Mouse (Mus musculus): ENCODE data around the gene Gabrr1. TPM values are rescaled to one million over a fixed set of nuclear protein-coding genes. Genes with fewer than 3 reads are reported as not detected.
A peak's percentile ranks its signal among the peaks of the same experiment; 100 is the strongest.
"Not testable (repeated sequence)": the region's sequence is repeated elsewhere in the genome, so short reads cannot be mapped to it uniquely, and the experiment has no call there.

Gene Gabrr1
- 0.07 TPM in 1 of 2 replicates, not detected in the other for polyA plus RNA-seq (2016; fragmentation: Nextera tagmentation; extraction: Ambion mirVana)

DNA sequence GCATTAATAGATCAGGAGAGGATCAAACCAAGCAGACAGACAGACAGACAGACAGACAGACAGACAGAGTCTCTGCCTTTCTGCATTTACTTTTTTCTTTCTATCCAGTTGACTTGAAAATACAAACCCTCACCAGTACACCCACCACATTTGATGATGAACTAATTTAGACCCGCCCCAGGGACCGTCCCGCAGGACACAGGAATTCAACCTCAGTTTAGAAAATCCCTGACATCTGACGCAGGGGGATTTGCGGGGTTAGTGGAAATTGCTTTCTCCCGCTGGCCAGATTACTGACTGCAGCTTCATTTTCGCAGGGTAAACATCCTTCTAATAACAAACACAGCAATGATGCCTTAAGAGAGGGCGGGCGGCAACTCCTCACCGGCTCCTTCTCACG, at the start of gene Gabrr1:
Gene Gabrr1, plus strand, starts transcription at position 301 of the 400 bp plus-strand sequence.
- H3K9me3 ChIP-seq (replicated peaks): no peaks in the 10 kb centered on the region
- WGBS: 64% methylated on average over 11 of the region's 11 CpGs
- DNase-seq (ENCODE audit: low spot score): no peak

DNA sequence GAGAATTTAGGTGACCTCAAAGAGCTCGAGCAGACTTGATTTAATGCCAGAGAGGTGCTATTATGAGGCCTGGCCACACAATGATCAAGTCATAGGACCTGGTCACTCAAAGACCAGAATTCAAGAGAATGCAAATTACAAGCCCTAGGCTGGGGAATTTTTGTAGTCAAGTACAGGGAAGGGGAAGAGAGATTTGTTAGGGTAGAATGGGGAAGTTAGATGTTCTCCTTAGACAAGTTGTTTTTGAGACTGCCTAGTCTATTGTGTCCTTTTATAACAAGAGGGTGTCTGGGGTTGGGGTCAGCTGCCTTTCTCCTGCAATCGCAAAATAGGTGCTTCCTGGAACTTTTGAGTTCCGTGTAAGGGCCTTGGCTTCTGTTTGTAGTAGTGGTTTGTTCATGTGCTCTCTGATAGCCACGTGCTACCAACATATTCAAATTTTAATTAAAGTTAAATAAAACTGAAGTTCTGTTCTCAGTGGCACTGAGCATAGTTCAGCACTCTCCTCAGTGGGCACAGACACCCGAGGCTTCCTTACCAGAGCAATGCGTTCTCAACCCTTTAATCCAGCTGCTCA, 33.1 kb upstream of the Gabrr1 start:
- DNase-seq (ENCODE audit: low spot score): no peak
- Histone ChIP-seq H3K4me1 (no peaks in the 10 kb centered on the region), H3K4me3 (no peak overlapping the region), H3K27ac (replicated peaks) (no peak overlapping the region), H3K27me3 (ENCODE audit: low read depth, poor library complexity, severe bottlenecking) (no peaks in the 10 kb centered on the region), H3K9me3 (replicated peaks) (peaks cover 11% of the 10 kb centered on the region; the same call in 1 of the 2 replicates), H3K36me3 (no peaks in the 10 kb centered on the region)
- WGBS: 83% methylated on average over 6 of the region's 6 CpGs

More for the DNA sequence above, at the start of gene Gabrr1:
- Histone ChIP-seq H3K4me1 (peaks cover 6% of the 10 kb centered on the region; the same call in 1 of the 2 replicates), H3K27ac (replicated peaks) (no peak within 1 kb of the TSS), H3K4me3 (no peak within 1 kb of the TSS), H3K36me3 (no peaks in the 10 kb centered on the region), H3K27me3 (ENCODE audit: low read depth, poor library complexity, severe bottlenecking) (no peaks in the 10 kb centered on the region)

DNA sequence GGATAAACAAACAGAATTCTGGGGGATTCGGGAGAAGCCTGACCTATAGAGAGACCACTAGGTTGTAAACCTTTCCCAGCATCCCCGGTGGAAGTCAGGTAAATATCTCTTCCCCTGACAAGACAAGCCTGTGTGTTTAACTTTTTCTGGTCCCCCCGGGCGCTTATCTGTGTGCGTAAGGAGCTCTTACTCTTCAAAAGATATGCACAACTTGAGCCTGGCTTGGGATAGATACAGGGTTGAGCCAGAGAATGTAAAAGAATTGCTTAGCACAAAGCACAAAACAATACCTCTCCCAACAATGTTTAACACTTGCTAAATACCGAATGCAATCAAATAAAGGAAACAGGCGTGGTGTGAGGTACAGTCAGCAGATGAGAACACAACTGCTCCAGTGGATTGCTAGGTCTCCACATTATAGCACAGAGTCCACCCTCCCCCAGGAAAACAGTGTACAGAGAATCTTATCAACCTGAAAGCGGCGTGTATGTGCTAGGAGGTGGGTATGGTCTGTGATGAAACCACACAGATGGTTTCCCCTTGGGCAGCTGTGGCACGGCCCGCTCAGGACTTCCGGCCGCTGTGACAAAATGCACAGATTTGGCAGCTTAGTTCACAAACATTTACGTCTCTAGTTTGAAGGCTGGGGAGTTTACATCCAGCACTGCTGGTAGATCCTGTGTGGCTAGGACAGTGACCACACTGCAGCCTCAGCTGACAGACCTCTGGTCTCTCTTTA, 22.4 kb upstream of the Gabrr1 start:
- 89% methylated on average over 14 of the region's 14 CpGs for WGBS
- DNase-seq (ENCODE audit: low spot score): no peak
- no peaks in the 10 kb centered on the region for H3K36me3 ChIP-seq
- H3K27ac ChIP-seq (replicated peaks): no peak overlapping the region
- no peaks in the 10 kb centered on the region for H3K9me3 ChIP-seq (replicated peaks)
- no peak overlapping the region for H3K4me3 ChIP-seq
- no peaks in the 10 kb centered on the region for H3K4me1 ChIP-seq
- no peaks in the 10 kb centered on the region for H3K27me3 ChIP-seq (ENCODE audit: low read depth, poor library complexity, severe bottlenecking)

DNA sequence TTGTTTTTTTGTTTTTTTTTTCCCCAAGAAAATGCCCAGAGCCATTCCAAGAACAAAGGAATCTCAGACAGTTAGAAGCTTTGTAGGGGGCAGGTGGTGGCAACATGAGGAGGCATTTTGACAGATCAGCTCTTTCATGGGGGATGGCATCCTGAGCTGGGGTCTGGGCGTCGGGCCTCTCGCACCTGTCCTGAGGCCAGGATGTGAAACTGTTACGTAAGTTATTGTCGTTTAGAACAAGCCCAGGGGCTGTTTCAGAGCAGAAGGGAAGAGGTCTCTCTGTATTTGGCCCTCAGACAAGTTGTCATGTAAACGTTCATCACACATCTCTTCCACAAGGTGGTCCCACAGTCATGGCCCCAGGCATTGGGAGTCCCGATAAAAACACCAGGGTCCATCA, 21.5 kb upstream of the Gabrr1 start:
- H3K4me1 ChIP-seq: no peaks in the 10 kb centered on the region
- DNase-seq (ENCODE audit: low spot score): no peak
- H3K36me3 ChIP-seq: no peaks in the 10 kb centered on the region
- H3K27me3 ChIP-seq (ENCODE audit: low read depth, poor library complexity, severe bottlenecking): no peaks in the 10 kb centered on the region
- 93% methylated on average over 7 of the region's 7 CpGs for WGBS
- 0 out of 2 replicates have a peak, but pooled peaks cover 3% of the 10 kb centered on the region for H3K9me3 ChIP-seq (replicated peaks)
- H3K4me3 ChIP-seq: no peak overlapping the region
- H3K27ac ChIP-seq (replicated peaks): no peak overlapping the region

DNA sequence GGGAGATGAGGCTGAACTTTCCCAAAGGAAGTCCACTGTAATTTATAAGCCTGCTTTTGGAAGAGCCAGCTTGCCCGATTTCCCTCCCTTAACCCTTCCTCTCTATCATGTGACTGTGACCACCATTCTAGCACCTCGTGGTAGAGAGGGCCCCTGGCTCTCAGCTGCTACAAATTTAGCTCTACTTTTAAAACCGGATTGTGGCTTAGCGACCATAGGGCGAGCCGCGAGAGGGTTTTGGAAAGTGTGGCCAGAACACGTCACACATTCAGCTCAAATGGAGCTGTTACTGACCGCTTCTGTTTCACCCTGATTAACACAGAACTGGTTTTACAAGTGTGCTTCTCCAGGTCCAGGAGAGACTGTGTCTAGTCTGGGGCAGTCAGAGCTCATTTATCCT, 21.0 kb upstream of the Gabrr1 start:
- no peak overlapping the region for H3K4me3 ChIP-seq
- no peaks in the 10 kb centered on the region for H3K36me3 ChIP-seq
- no peak overlapping the region for H3K27ac ChIP-seq (replicated peaks)
- no peaks in the 10 kb centered on the region for H3K4me1 ChIP-seq
- DNase-seq (ENCODE audit: low spot score): no peak
- H3K27me3 ChIP-seq (ENCODE audit: low read depth, poor library complexity, severe bottlenecking): no peaks in the 10 kb centered on the region
- WGBS: 92% methylated on average over 9 of the region's 9 CpGs
- 0 out of 2 replicates have a peak, but pooled peaks cover 3% of the 10 kb centered on the region for H3K9me3 ChIP-seq (replicated peaks)

DNA sequence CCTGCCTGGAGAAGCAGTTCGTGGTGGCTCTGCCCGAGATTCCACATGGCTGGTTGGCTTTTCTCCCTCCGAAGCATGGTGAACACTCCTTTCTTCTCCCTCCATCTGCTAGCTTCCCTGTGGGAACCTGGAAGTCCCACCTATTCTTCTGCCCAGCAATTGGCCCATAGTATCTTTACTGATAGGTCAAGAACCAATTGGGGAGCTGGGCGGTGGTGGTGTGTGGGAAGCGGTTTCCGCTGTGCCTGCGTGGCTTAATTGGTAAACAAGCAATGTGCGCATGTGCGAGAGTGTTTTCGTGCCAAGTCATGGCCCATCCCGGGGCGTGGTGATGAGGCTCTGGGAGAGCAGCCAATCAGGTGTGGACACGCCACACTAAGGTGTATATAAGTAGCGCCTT, 19.5 kb upstream of the Gabrr1 start:
- 91% methylated on average over 13 of the region's 14 CpGs for WGBS
- not testable (repeated sequence) for H3K27me3 ChIP-seq (ENCODE audit: low read depth, poor library complexity, severe bottlenecking); DNase-seq (ENCODE audit: low spot score); H3K9me3 ChIP-seq (replicated peaks); H3K4me1 ChIP-seq; H3K27ac ChIP-seq (replicated peaks); H3K4me3 ChIP-seq; H3K36me3 ChIP-seq

DNA sequence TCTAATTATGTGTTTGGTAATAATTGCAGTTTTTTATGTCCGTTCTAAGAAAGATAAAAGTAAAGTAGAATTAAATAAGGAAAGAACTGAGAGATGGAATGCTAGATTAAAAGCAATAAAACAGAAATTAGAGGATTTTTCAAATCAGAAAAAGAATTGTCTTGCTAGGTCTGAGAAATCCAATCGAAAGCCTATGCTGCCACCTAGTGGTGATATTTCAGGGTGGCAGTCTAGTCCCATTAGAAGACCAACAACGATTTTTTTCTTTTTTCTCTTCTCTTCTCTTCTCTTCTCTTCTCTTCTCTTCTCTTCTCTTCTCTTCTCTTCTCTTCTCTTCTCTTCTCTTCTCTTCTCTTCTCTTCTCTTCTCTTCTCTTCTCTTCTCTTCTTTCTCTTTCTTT, 13.2 kb upstream of the Gabrr1 start:
- not testable (repeated sequence) for H3K27ac ChIP-seq (replicated peaks); H3K4me1 ChIP-seq; H3K27me3 ChIP-seq (ENCODE audit: low read depth, poor library complexity, severe bottlenecking); H3K36me3 ChIP-seq; H3K9me3 ChIP-seq (replicated peaks); H3K4me3 ChIP-seq
- WGBS: 6% methylated on average over 3 of the region's 3 CpGs
- DNase-seq (ENCODE audit: low spot score): peak; percentile 64

DNA sequence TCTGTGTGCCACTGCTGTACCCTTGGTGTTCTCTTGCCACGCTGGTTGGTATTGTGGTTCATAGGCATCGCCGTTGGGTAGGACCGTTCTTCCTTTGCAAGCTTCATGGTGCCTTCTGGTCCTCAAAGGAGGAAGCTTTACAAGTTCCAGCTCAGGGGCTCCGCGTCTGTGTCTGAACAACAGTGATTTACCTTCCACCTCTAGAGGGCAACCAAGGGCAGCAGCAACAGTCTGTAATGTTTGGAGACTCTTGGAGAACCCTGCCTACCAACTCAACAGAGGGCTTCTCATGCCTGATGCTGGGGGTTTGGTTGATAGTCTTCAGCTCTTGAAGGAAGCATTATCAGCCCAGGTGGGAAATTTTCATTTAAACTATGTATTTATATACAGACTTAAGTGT, 7.8 kb upstream of the Gabrr1 start:
- Histone ChIP-seq H3K36me3 (no peaks in the 10 kb centered on the region), H3K27ac (replicated peaks) (no peak overlapping the region), H3K4me3 (no peak overlapping the region), H3K9me3 (replicated peaks) (peaks cover 3% of the 10 kb centered on the region; the same call in 1 of the 2 replicates), H3K27me3 (ENCODE audit: low read depth, poor library complexity, severe bottlenecking) (no peaks in the 10 kb centered on the region), H3K4me1 (no peaks in the 10 kb centered on the region)
- 77% methylated on average over 6 of the region's 6 CpGs for WGBS
- DNase-seq (ENCODE audit: low spot score): no peak

DNA sequence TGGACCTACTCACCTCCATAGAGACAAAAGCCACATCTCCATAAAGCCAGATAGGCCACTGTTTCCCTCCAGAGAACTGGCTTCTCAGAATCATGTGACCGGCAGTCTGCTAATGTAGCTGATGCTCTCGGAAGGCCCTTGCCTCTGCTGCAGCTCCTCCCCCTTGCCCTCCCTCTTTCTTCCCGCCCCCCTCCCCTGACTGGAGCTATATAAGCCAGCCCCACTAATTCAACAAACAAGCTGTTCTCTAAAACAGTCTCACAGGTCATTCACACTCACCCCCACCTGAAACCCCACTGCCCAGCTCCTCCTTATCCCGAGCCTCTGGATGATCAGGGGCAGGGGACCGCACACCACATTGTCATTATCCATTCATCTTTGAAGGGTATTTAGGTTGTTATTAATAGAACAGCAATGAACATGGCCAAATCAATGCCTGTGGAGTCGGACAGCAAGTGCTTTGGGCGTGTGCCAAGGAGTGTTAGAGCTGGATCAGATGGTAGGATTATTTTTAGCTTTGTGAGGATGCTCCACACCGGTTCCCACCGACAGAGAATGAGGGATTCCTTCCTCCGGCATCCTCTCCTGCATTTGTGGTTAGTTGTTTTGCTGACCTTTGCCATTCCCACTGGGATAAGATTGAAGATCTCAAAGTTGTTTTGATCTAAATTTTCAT, 6.8 kb upstream of the Gabrr1 start:
- no peaks in the 10 kb centered on the region for H3K27me3 ChIP-seq (ENCODE audit: low read depth, poor library complexity, severe bottlenecking)
- H3K4me1 ChIP-seq: no peaks in the 10 kb centered on the region
- no peaks in the 10 kb centered on the region for H3K36me3 ChIP-seq
- no peak overlapping the region for H3K27ac ChIP-seq (replicated peaks)
- WGBS: 83% methylated on average over 10 of the region's 10 CpGs
- no peak overlapping the region for H3K4me3 ChIP-seq
- peaks cover 3% of the 10 kb centered on the region; the same call in 1 of the 2 replicates for H3K9me3 ChIP-seq (replicated peaks)
- DNase-seq (ENCODE audit: low spot score): no peak

DNA sequence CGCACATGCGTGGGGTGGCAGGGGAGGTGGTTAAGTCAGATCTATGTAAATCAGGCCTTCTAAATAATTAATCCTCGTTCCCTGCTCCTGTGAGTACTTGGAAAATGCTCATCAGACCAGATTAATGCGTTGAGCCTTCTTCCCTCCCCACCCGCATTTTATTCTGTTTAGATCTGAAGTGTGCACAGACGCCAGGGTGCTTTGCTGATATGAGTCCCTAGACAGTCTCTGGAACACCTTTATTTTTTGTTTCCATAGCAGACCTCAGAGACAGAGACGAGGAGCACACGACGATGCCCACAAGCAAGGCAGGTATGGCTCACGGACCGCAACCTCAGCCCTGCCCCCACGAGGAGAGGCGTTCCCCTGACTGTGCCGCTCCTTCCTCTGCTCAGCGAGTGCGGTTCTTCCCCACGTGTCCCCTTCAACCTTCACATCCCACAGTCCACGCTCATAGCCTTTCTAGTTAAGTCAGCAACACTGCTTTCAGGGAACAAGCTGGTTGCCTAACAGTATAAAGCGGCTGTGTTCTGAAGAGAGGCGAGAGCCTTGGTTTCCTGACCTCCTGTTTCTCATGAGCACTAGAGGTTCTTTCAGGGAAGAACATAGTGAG, 14.5 kb downstream of the Gabrr1 start:
- no peak for DNase-seq (ENCODE audit: low spot score)
- no peak overlapping the region for H3K27ac ChIP-seq (replicated peaks)
- peaks cover 11% of the 10 kb centered on the region; the same call in 1 of the 2 replicates for H3K27me3 ChIP-seq (ENCODE audit: low read depth, poor library complexity, severe bottlenecking)
- 49% methylated on average over 20 of the region's 20 CpGs for WGBS
- no peaks in the 10 kb centered on the region for H3K36me3 ChIP-seq
- H3K4me3 ChIP-seq: no peak overlapping the region
- H3K9me3 ChIP-seq (replicated peaks): no peaks in the 10 kb centered on the region
- H3K4me1 ChIP-seq: peaks cover 4% of the 10 kb centered on the region; the same call in 1 of the 2 replicates

DNA sequence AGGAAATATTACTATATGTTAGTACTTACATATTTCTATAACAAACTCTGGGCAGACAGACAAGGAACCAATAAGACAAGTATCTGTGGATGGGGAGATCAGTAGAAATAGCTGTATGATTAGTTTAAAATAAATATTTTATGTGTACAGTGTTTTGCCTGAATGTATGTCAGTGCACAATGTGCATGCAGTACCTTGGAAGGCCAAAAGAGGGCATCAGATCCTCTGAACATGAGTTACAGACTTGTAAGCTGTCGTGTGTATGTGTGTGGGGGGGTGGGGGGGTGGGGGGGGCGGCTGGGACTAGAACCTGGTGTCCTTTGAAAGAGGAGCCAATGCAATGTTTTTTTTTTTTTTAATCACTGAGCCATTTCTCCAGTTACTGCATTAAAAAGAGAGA, 15.5 kb downstream of the Gabrr1 start:
- WGBS: 22% methylated on average over 2 of the region's 2 CpGs
- H3K4me3 ChIP-seq: no peak overlapping the region
- H3K4me1 ChIP-seq: peaks cover 4% of the 10 kb centered on the region; the same call in 1 of the 2 replicates
- H3K27ac ChIP-seq (replicated peaks): no peak overlapping the region
- no peaks in the 10 kb centered on the region for H3K36me3 ChIP-seq
- peak; percentile 49 for DNase-seq (ENCODE audit: low spot score)
- peaks cover 11% of the 10 kb centered on the region; the same call in 1 of the 2 replicates for H3K27me3 ChIP-seq (ENCODE audit: low read depth, poor library complexity, severe bottlenecking)
- no peaks in the 10 kb centered on the region for H3K9me3 ChIP-seq (replicated peaks)

DNA sequence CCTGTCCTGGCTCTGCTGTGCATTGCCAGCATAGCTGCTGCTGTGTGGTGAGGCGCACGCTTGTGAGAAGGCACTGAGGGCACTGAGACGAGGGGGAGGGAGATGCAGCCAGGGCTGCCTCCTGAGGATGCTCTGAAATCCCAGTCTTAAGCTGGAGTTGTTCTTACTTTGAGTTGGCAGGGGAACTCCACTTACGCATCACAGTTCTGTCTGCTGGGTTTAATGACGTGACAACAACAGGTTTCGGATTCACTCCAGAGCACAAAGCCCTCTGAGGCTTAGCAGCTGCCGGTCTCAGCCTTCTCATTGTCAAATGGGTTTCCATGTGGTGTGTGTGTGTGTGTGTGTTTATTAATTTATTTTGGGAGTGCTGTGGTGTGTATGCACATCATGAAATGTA, 16.8 kb downstream of the Gabrr1 start:
- WGBS: 40% methylated on average over 7 of the region's 7 CpGs
- no peaks in the 10 kb centered on the region for H3K36me3 ChIP-seq
- peaks cover 11% of the 10 kb centered on the region; the same call in 1 of the 2 replicates for H3K27me3 ChIP-seq (ENCODE audit: low read depth, poor library complexity, severe bottlenecking)
- no peak overlapping the region for H3K4me3 ChIP-seq
- no peaks in the 10 kb centered on the region for H3K9me3 ChIP-seq (replicated peaks)
- peaks cover 4% of the 10 kb centered on the region; the same call in 1 of the 2 replicates for H3K4me1 ChIP-seq
- peak overlapping the region; percentile 10 for H3K27ac ChIP-seq (replicated peaks)
- DNase-seq (ENCODE audit: low spot score): no peak
